Mouse (Mus musculus) spleen, adult 2 months (tissue): ENCODE data around the gene Vamp4. TPM values are rescaled to one million over a fixed set of nuclear protein-coding genes. Genes with fewer than 3 reads are reported as not detected.

ENCODE experiments used
- DNase-seq, 2 experiments: peaks; one replicate each; pipeline versions ENCODE4 v3.0.0 to v3.0.0-alpha.2; 2012 to 2021; ENCODE audit warnings: low spot score in 2 of 2, low read depth in 1 of 2
- H3K27ac ChIP-seq: fragments of 200-500 bp; 2 replicates; pipeline ENCODE4 v1.5.1; 2012; ENCODE audit warnings: low read length, inconsistent platforms; ENCODE audit not compliant: insufficient read depth
- H3K27me3 ChIP-seq: fragments of 200-500 bp; 2 replicates; pipeline ENCODE4 v1.6.1; 2012; ENCODE audit warnings: mild to moderate bottlenecking, moderate library complexity, low read length, inconsistent platforms; ENCODE audit not compliant: control insufficient read depth, insufficient read depth
- H3K36me3 ChIP-seq: fragments of 200-500 bp; 2 replicates; pipeline ENCODE4 v1.6.1; 2012; ENCODE audit warnings: mild to moderate bottlenecking, low read length, inconsistent platforms; ENCODE audit not compliant: control insufficient read depth, insufficient read depth
- H3K4me1 ChIP-seq: fragments of 200-500 bp; 2 replicates; pipeline ENCODE4 v1.6.1; 2011; ENCODE audit warnings: inconsistent platforms; ENCODE audit not compliant: control insufficient read depth, insufficient read depth, insufficient read length
- H3K4me3 ChIP-seq: fragments of 200-500 bp; 2 replicates; pipeline ENCODE4 v1.5.1; 2011; ENCODE audit warnings: mild to moderate bottlenecking, inconsistent platforms; ENCODE audit not compliant: insufficient read depth, insufficient read length; ENCODE audit errors: extremely low read depth
- CTCF ChIP-seq: fragments of 200-500 bp; IDR thresholded peaks from 2 replicates; pipeline ENCODE4 v1.5.1; 2011; ENCODE audit warnings: mild to moderate bottlenecking, inconsistent platforms; ENCODE audit not compliant: insufficient read depth, insufficient read length, insufficient replicate concordance; ENCODE audit errors: extremely low read depth
- POLR2A ChIP-seq: fragments of 200-500 bp; IDR thresholded peaks from 2 replicates; pipeline ENCODE4 v1.6.1; 2011; ENCODE audit warnings: low read depth, low read length, inconsistent platforms
- WGBS: fragments of 180-500 bp; shearing (Covaris S2); methylation state at CpG from one replicate; pipeline ENCODE4 v1.1.7; 2018; 5-methylcytosine and 5-hydroxymethylcytosine counted together
- polyA plus RNA-seq: library from polyadenylated mRNA; depleted of rRNA; stranded (reverse); fragments of >200 nt; gene quantifications from 2 replicates; pipeline ENCODE4 v1.2.3, GENCODE M21; 2012

Gene Vamp4
- polyA plus RNA-seq, 1 experiment, result 6.8 TPM

GRCm38 (mm10) chr1:162563236-162563635, 7.1 kb upstream of the Vamp4 start:
- Histone ChIP-seq H3K27ac (no peak overlapping the region), H3K36me3 (no peaks in the 10 kb centered on the region), H3K4me3 (no peak overlapping the region), H3K4me1 (no peaks in the 10 kb centered on the region), H3K27me3 (no peaks in the 10 kb centered on the region)
- no peak for DNase-seq
- 25% methylated on average over 1 of the region's 1 CpGs for WGBS
- TF ChIP-seq POLR2A, result no peak
- no peak for TF ChIP-seq CTCF

GRCm38 (mm10) chr1:162564992-162565391, 5.3 kb upstream of the Vamp4 start:
- Histone ChIP-seq H3K27ac (no peak overlapping the region), H3K4me3 (no peak overlapping the region), H3K36me3 (no peaks in the 10 kb centered on the region), H3K4me1 (no peaks in the 10 kb centered on the region), H3K27me3 (no peaks in the 10 kb centered on the region)
- no peak for TF ChIP-seq POLR2A
- no peak for TF ChIP-seq CTCF
- no peak for DNase-seq
- 13% methylated on average over 3 of the region's 3 CpGs for WGBS

- Histone ChIP-seq H3K27ac (no peak overlapping the region), H3K4me3 (no peak overlapping the region), H3K4me1 (no peaks in the 10 kb centered on the region), H3K27me3 (no peaks in the 10 kb centered on the region), H3K36me3 (no peaks in the 10 kb centered on the region)
- WGBS, result 76% methylated on average over 3 of the region's 3 CpGs
- TF ChIP-seq CTCF, result no peak
- no peak for TF ChIP-seq POLR2A
- DNase-seq, result no peak
Observed at GRCm38 (mm10) chr1:162567351-162567750, 3.0 kb upstream of the Vamp4 start.

- Histone ChIP-seq H3K4me1 (no peaks in the 10 kb centered on the region; the same call in 1 of the 2 replicates), H3K27ac (peak overlapping the region; percentile 91), H3K4me3 (peak overlapping the region; percentile 83), H3K36me3 (peaks cover 5% of the 10 kb centered on the region), H3K27me3 (no peaks in the 10 kb centered on the region)
- DNase-seq, result peak; percentile 14 to 80
- WGBS, result under 1% methylated on average over 46 of the region's 46 CpGs
- TF ChIP-seq POLR2A, result no peak
- TF ChIP-seq CTCF, result no peak
Observed at GRCm38 (mm10) chr1:162570931-162571601, 751 bp downstream of the Vamp4 start.

- Histone ChIP-seq H3K27me3 (no peaks in the 10 kb centered on the region), H3K36me3 (peaks cover 13% of the 10 kb centered on the region), H3K4me1 (no peaks in the 10 kb centered on the region; the same call in 1 of the 2 replicates), H3K4me3 (no peak overlapping the region), H3K27ac (no peak overlapping the region)
- no peak for TF ChIP-seq CTCF
- no peak for TF ChIP-seq POLR2A
- DNase-seq, result no peak
- 96% methylated on average over 3 of the region's 3 CpGs for WGBS
Observed at GRCm38 (mm10) chr1:162575098-162575497, 4.8 kb downstream of the Vamp4 start.

GRCm38 (mm10) chr1:162582884-162583283, 12.6 kb downstream of the Vamp4 start:
- TF ChIP-seq CTCF, result no peak
- WGBS, result 85% methylated on average over 2 of the region's 2 CpGs
- H3K36me3 ChIP-seq, result peaks cover 18% of the 10 kb centered on the region

GRCm38 (mm10) chr1:162586282-162586681, 16.0 kb downstream of the Vamp4 start:
- Histone ChIP-seq H3K4me3 (no peak overlapping the region), H3K27me3 (no peaks in the 10 kb centered on the region), H3K27ac (no peak overlapping the region), H3K36me3 (peaks cover 13% of the 10 kb centered on the region), H3K4me1 (no peaks in the 10 kb centered on the region)
- 68% methylated on average over 4 of the region's 4 CpGs for WGBS
- DNase-seq, result no peak
- TF ChIP-seq CTCF, result no peak
- no peak for TF ChIP-seq POLR2A

More at GRCm38 (mm10) chr1:162582884-162583283, 12.6 kb downstream of the Vamp4 start:
- H3K4me1 ChIP-seq, result no peaks in the 10 kb centered on the region
- H3K27ac ChIP-seq, result no peak overlapping the region
- no peaks in the 10 kb centered on the region for H3K27me3 ChIP-seq
- no peak overlapping the region for H3K4me3 ChIP-seq
- DNase-seq, result no peak
